In genomic region chr17:27839469-27840252, GRCm38 (mm10) we compare ENCODE assay signal across 7 mouse cellular contexts. TPM values are rescaled to one million over a fixed set of nuclear protein-coding genes. Genes with fewer than 3 reads are reported as not detected.
DNase-seq lines count a peak whose midpoint lies in the region; ATAC-seq lines count a peak whose summit lies in the region.

No protein-coding gene starts in this region.

- H3K36me3 ChIP-seq in embryonic facial prominence, embryonic 11.5 days (replicated peaks; ENCODE audit: control insufficient read depth, insufficient read depth, low read depth, low read length) = peaks cover 3% of the 10 kb centered on the region; the same call in 1 of the 2 replicates
- peaks cover 32% of the 10 kb centered on the region for H3K36me3 ChIP-seq in limb, embryonic 10.5 days
- peaks cover 25% of the 10 kb centered on the region for H3K36me3 ChIP-seq in midbrain, embryonic 13.5 days

- no peaks in the 10 kb centered on the region for H3K27me3 ChIP-seq in embryonic facial prominence, embryonic 11.5 days (ENCODE audit: control insufficient read depth, insufficient read depth, low read length)
- no peaks in the 10 kb centered on the region for H3K27me3 ChIP-seq in limb, embryonic 10.5 days (ENCODE audit: low read depth, poor library complexity, severe bottlenecking)
- 0 out of 2 replicates have a peak, but pooled peaks cover 8% of the 10 kb centered on the region for H3K27me3 ChIP-seq in midbrain, embryonic 13.5 days

- peak; percentile 95 for ATAC-seq in embryonic facial prominence, embryonic 11.5 days (replicated peaks; ENCODE audit: insufficient number of reproducible peaks, low FRiP score, low TSS enrichment, low read depth)
- peak; percentile 100 for ATAC-seq in granulocyte monocyte progenitor cell, adult 5-6 weeks (replicated peaks; ENCODE audit: poor library complexity, severe bottlenecking)
- ATAC-seq in midbrain, embryonic 13.5 days = peak; percentile 99

- peak overlapping the region; percentile 81 for H3K9ac ChIP-seq in embryonic facial prominence, embryonic 11.5 days (replicated peaks; ENCODE audit: low read length)
- peak overlapping the region; percentile 86 for H3K9ac ChIP-seq in midbrain, embryonic 13.5 days (replicated peaks)

- H3K4me2 ChIP-seq in embryonic facial prominence, embryonic 11.5 days (ENCODE audit: low read depth, low read length) = peak overlapping the region; percentile 63
- peak overlapping the region; percentile 73 for H3K4me2 ChIP-seq in midbrain, embryonic 13.5 days (replicated peaks)

- H3K4me3 ChIP-seq in embryonic facial prominence, embryonic 11.5 days (ENCODE audit: low read depth, low read length) = peak overlapping the region; percentile 86
- peak overlapping the region; percentile 95 for H3K4me3 ChIP-seq in limb, embryonic 10.5 days
- H3K4me3 ChIP-seq in midbrain, embryonic 13.5 days (replicated peaks) = peak overlapping the region; percentile 91

- DNase-seq in adrenal gland, postnatal 14 days = peak; percentile 98
- peak; percentile 99 for DNase-seq in embryonic facial prominence, embryonic 11.5 days (ENCODE audit: low spot score)
- peak; percentile 97 for DNase-seq in kidney, adult 11 months
- peak; percentile 98 for DNase-seq in limb, embryonic 10.5 days (ENCODE audit: low spot score)
- peak; percentile 86 for DNase-seq in spleen, adult 12 weeks (ENCODE audit: low spot score)

- 3% methylated on average over 35 of the region's 35 CpGs for WGBS in embryonic facial prominence, embryonic 11.5 days
- 3% methylated on average over 35 of the region's 35 CpGs for WGBS in limb, embryonic 10.5 days
- 1% methylated on average over 35 of the region's 35 CpGs for WGBS in midbrain, embryonic 13.5 days

- H3K27ac ChIP-seq in embryonic facial prominence, embryonic 11.5 days (replicated peaks; ENCODE audit: low read depth, low read length) = no peak overlapping the region
- peak overlapping the region; percentile 89 for H3K27ac ChIP-seq in limb, embryonic 10.5 days
- peak overlapping the region; percentile 70 for H3K27ac ChIP-seq in midbrain, embryonic 13.5 days

- H3K9me3 ChIP-seq in embryonic facial prominence, embryonic 11.5 days (replicated peaks; ENCODE audit: control insufficient read depth, low read length) = no peaks in the 10 kb centered on the region
- no peaks in the 10 kb centered on the region for H3K9me3 ChIP-seq in limb, embryonic 10.5 days (replicated peaks)
- no peaks in the 10 kb centered on the region for H3K9me3 ChIP-seq in midbrain, embryonic 13.5 days

- H3K4me1 ChIP-seq in embryonic facial prominence, embryonic 11.5 days (ENCODE audit: control insufficient read depth, insufficient read depth, low read length) = no peaks in the 10 kb centered on the region
- peaks cover 13% of the 10 kb centered on the region for H3K4me1 ChIP-seq in limb, embryonic 10.5 days
- peaks cover 17% of the 10 kb centered on the region for H3K4me1 ChIP-seq in midbrain, embryonic 13.5 days (replicated peaks)

RNA-seq across cellular contexts. Expression of gene Snrpc, which starts 1.7 kb away (rescaled TPM):
- 93.1 and 94.6 TPM in 2 replicates for total RNA-seq in adrenal gland, postnatal 14 days (2021)
- 355 and 368 TPM in 2 replicates for polyA plus RNA-seq in embryonic facial prominence, embryonic 11.5 days (2014; fragmentation: Nextera tagmentation; extraction: Ambion mirVana)
- total RNA-seq in granulocyte monocyte progenitor cell, adult 5-6 weeks (2014; fragmentation: Nextera tagmentation) = 132 and 184 TPM in 2 replicates
- total RNA-seq in granulocyte monocyte progenitor cell, adult 5-6 weeks (2017) = 117 and 161 TPM in 2 replicates
- polyA plus RNA-seq in limb, embryonic 10.5 days (2016; fragmentation: Nextera tagmentation; extraction: Ambion mirVana) = 425 and 451 TPM in 2 replicates
- 304 and 309 TPM in 2 replicates for polyA plus RNA-seq in midbrain, embryonic 13.5 days (2015; fragmentation: Nextera tagmentation; extraction: Ambion mirVana)

RNA-seq across cellular contexts. Expression of gene Uhrf1bp1, which starts 16.6 kb away (rescaled TPM):
- total RNA-seq in adrenal gland, postnatal 14 days (2021) = 24.4 and 29.9 TPM in 2 replicates
- polyA plus RNA-seq in embryonic facial prominence, embryonic 11.5 days (2014; fragmentation: Nextera tagmentation; extraction: Ambion mirVana) = 5.2 and 6.4 TPM in 2 replicates
- 13.6 and 19.4 TPM in 2 replicates for total RNA-seq in granulocyte monocyte progenitor cell, adult 5-6 weeks (2014; fragmentation: Nextera tagmentation)
- 6.7 and 6.9 TPM in 2 replicates for total RNA-seq in granulocyte monocyte progenitor cell, adult 5-6 weeks (2017)
- polyA plus RNA-seq in limb, embryonic 10.5 days (2016; fragmentation: Nextera tagmentation; extraction: Ambion mirVana) = 9.3 and 10.0 TPM in 2 replicates
- polyA plus RNA-seq in midbrain, embryonic 13.5 days (2015; fragmentation: Nextera tagmentation; extraction: Ambion mirVana) = 6.6 and 7.3 TPM in 2 replicates

RNA-seq across cellular contexts. Expression of gene D17Wsu92e, which starts 19.2 kb away (rescaled TPM):
- total RNA-seq in adrenal gland, postnatal 14 days (2021) = 142 and 151 TPM in 2 replicates
- polyA plus RNA-seq in embryonic facial prominence, embryonic 11.5 days (2014; fragmentation: Nextera tagmentation; extraction: Ambion mirVana) = 12.4 and 12.7 TPM in 2 replicates
- 47.9 and 51.2 TPM in 2 replicates for total RNA-seq in granulocyte monocyte progenitor cell, adult 5-6 weeks (2014; fragmentation: Nextera tagmentation)
- total RNA-seq in granulocyte monocyte progenitor cell, adult 5-6 weeks (2017) = 46.3 and 50.6 TPM in 2 replicates
- 15.3 and 17.6 TPM in 2 replicates for polyA plus RNA-seq in limb, embryonic 10.5 days (2016; fragmentation: Nextera tagmentation; extraction: Ambion mirVana)
- polyA plus RNA-seq in midbrain, embryonic 13.5 days (2015; fragmentation: Nextera tagmentation; extraction: Ambion mirVana) = 9.6 and 9.7 TPM in 2 replicates
